In the genomic region with DNA sequence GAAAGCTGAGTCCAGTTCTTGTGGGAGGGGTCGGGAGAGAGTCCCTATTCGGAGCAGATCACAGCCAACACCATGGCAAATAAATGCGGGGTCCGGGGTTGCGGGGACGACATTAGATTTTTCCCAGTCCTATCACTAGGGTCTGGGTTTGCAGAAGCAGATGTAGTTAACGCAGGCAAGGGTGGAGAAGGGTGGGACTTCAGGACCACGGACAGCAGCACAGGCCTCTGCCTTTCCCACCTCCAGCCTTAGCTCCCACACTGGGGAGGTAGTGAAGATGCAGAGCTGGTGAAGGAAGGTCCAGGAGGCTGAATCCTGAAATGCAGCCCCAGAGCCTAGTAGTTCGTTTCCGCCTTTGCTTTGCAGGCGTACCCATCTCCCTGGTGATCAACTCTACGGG, we compare ENCODE assay signal across 8 mouse cellular contexts. TPM values are rescaled to one million over a fixed set of nuclear protein-coding genes. Genes with fewer than 3 reads are reported as not detected.
A peak's percentile ranks its signal among the peaks of the same experiment; 100 is the strongest.
DNase-seq lines count a peak whose midpoint lies in the region; ATAC-seq and TF ChIP-seq lines count a peak whose summit lies in the region.

No protein-coding gene starts in this region.

- no peak overlapping the region for H3K4me3 ChIP-seq in forebrain, embryonic 14.5 days (ENCODE audit: low read depth, low read length)
- no peak overlapping the region for H3K4me3 ChIP-seq in forebrain, postnatal 0 days (ENCODE audit: low read depth, low read length)
- H3K4me3 ChIP-seq in liver, embryonic 11.5 days (ENCODE audit: low read depth, low read length), result no peak overlapping the region
- no peak overlapping the region for H3K4me3 ChIP-seq in midbrain, postnatal 0 days (ENCODE audit: low read depth, low read length)

- TF ChIP-seq POLR2A in brain, embryonic 14.5 days (IDR thresholded peaks at IDR 0.05; ENCODE audit: borderline replicate concordance, extremely low read depth, insufficient read depth, insufficient read length, poor library complexity, severe bottlenecking), result no peak

- TF ChIP-seq CTCF in forebrain, postnatal 0 days (IDR thresholded peaks at IDR 0.05; ENCODE audit: low read depth), result no peak
- no peak for TF ChIP-seq CTCF in brain, embryonic 14.5 days (IDR thresholded peaks at IDR 0.05; ENCODE audit: borderline replicate concordance, extremely low read depth, insufficient read depth, insufficient read length)
- TF ChIP-seq CTCF in midbrain, postnatal 0 days (IDR thresholded peaks at IDR 0.05), result no peak

- H3K27ac ChIP-seq in forebrain, embryonic 14.5 days (ENCODE audit: low read depth, low read length), result no peak overlapping the region
- H3K27ac ChIP-seq in forebrain, postnatal 0 days (ENCODE audit: low read depth, low read length), result no peak overlapping the region
- H3K27ac ChIP-seq in liver, embryonic 11.5 days (ENCODE audit: low read depth, low read length), result no peak overlapping the region
- no peak overlapping the region for H3K27ac ChIP-seq in midbrain, postnatal 0 days (ENCODE audit: low read depth, low read length)

- no peaks in the 10 kb centered on the region for H3K4me1 ChIP-seq in forebrain, embryonic 14.5 days (ENCODE audit: control insufficient read depth, insufficient read depth, low read length)
- no peaks in the 10 kb centered on the region for H3K4me1 ChIP-seq in forebrain, postnatal 0 days (ENCODE audit: insufficient read depth)
- H3K4me1 ChIP-seq in liver, embryonic 11.5 days (replicated peaks; ENCODE audit: control insufficient read depth, insufficient read depth, low read length), result no peaks in the 10 kb centered on the region
- H3K4me1 ChIP-seq in midbrain, postnatal 0 days (ENCODE audit: insufficient read depth, low read length), result no peaks in the 10 kb centered on the region

- DNase-seq in forebrain, embryonic 14.5 days (ENCODE audit: low spot score), result peak; percentile 17
- DNase-seq in forebrain, postnatal 0 days, result no peak
- DNase-seq in 3T3-L1 (ENCODE audit: low read depth, low spot score), result peak; percentile 68
- DNase-seq in brain, embryonic 14.5 days (ENCODE audit: low read depth), result peak; percentile 20
- DNase-seq in liver, embryonic 11.5 days (ENCODE audit: low spot score), result peak; percentile 63
- peak; percentile 47 for DNase-seq in thymus, postnatal 14 days
- DNase-seq in midbrain, postnatal 0 days (ENCODE audit: low spot score), result no peak

- no peaks in the 10 kb centered on the region for H3K27me3 ChIP-seq in forebrain, embryonic 14.5 days (replicated peaks; ENCODE audit: control insufficient read depth, insufficient read depth, low read length)
- H3K27me3 ChIP-seq in forebrain, postnatal 0 days (ENCODE audit: insufficient read depth, low read length), result no peaks in the 10 kb centered on the region
- no peaks in the 10 kb centered on the region for H3K27me3 ChIP-seq in liver, embryonic 11.5 days (replicated peaks; ENCODE audit: control insufficient read depth, insufficient read depth, low read length)
- no peaks in the 10 kb centered on the region for H3K27me3 ChIP-seq in midbrain, postnatal 0 days (ENCODE audit: insufficient read depth, low read length)

- H3K36me3 ChIP-seq in forebrain, embryonic 14.5 days (ENCODE audit: control insufficient read depth, insufficient read depth, low read length), result no peaks in the 10 kb centered on the region
- H3K36me3 ChIP-seq in forebrain, postnatal 0 days (ENCODE audit: insufficient read depth), result no peaks in the 10 kb centered on the region
- no peaks in the 10 kb centered on the region for H3K36me3 ChIP-seq in liver, embryonic 11.5 days (ENCODE audit: control insufficient read depth, insufficient read depth, low read length)
- H3K36me3 ChIP-seq in midbrain, postnatal 0 days (ENCODE audit: insufficient read depth, low read length), result no peaks in the 10 kb centered on the region

- H3K9ac ChIP-seq in forebrain, embryonic 14.5 days (ENCODE audit: low read length), result no peak overlapping the region
- no peak overlapping the region for H3K9ac ChIP-seq in forebrain, postnatal 0 days
- no peak overlapping the region for H3K9ac ChIP-seq in liver, embryonic 11.5 days (ENCODE audit: low read depth, low read length)
- no peak overlapping the region for H3K9ac ChIP-seq in midbrain, postnatal 0 days (replicated peaks; ENCODE audit: low read length, poor library complexity, severe bottlenecking)

- 35% methylated on average over 12 of the region's 12 CpGs for WGBS in forebrain, embryonic 14.5 days
- 48% methylated on average over 12 of the region's 12 CpGs for WGBS in forebrain, postnatal 0 days
- 32% methylated on average over 12 of the region's 12 CpGs for WGBS in liver, embryonic 11.5 days
- 42% methylated on average over 12 of the region's 12 CpGs for WGBS in midbrain, postnatal 0 days

- no peaks in the 10 kb centered on the region for H3K9me3 ChIP-seq in forebrain, embryonic 14.5 days (replicated peaks; ENCODE audit: control insufficient read depth, low read length)
- no peaks in the 10 kb centered on the region for H3K9me3 ChIP-seq in forebrain, postnatal 0 days (ENCODE audit: low read length)
- H3K9me3 ChIP-seq in liver, embryonic 11.5 days (ENCODE audit: control insufficient read depth, low read length), result no peaks in the 10 kb centered on the region
- H3K9me3 ChIP-seq in midbrain, postnatal 0 days (ENCODE audit: low read length), result no peaks in the 10 kb centered on the region

- no peak for ATAC-seq in forebrain, embryonic 14.5 days
- ATAC-seq in forebrain, postnatal 0 days, result no peak
- no peak for ATAC-seq in liver, embryonic 11.5 days (replicated peaks; ENCODE audit: low FRiP score)
- no peak for ATAC-seq in midbrain, postnatal 0 days (ENCODE audit: low FRiP score)
- no peak for ATAC-seq in frontal cortex, adult (ENCODE audit: low TSS enrichment)

- H3K4me2 ChIP-seq in forebrain, embryonic 14.5 days (ENCODE audit: low read length), result no peak overlapping the region
- H3K4me2 ChIP-seq in forebrain, postnatal 0 days (ENCODE audit: low read depth), result no peak overlapping the region
- no peak overlapping the region for H3K4me2 ChIP-seq in liver, embryonic 11.5 days
- no peak overlapping the region for H3K4me2 ChIP-seq in midbrain, postnatal 0 days (ENCODE audit: low read depth, low read length, poor library complexity, severe bottlenecking)

RNA-seq across cellular contexts. Expression of a gene that starts 31.9 kb away (rescaled TPM):
- 0.17 and 0.27 TPM in 2 replicates for polyA plus RNA-seq in forebrain, embryonic 14.5 days (2014; fragmentation: Nextera tagmentation; extraction: Ambion mirVana)
- total RNA-seq in forebrain, postnatal 0 days (2014; rRNA removed), result 0.23 and 0.24 TPM in 2 replicates
- 0.33 and 0.39 TPM in 2 replicates for polyA plus RNA-seq in forebrain, postnatal 0 days (2015; fragmentation: Nextera tagmentation; extraction: Ambion mirVana)
- polyA plus RNA-seq in brain, embryonic 14.5 days (2012; rRNA removed), result 0.44 and 0.96 TPM in 2 replicates
- polyA plus RNA-seq in liver, embryonic 11.5 days (2014; fragmentation: Nextera tagmentation; extraction: Ambion mirVana), result 0.10 and 0.38 TPM in 2 replicates
- total RNA-seq in midbrain, postnatal 0 days (2014; rRNA removed), result 0.60 and 1.5 TPM in 2 replicates
- polyA plus RNA-seq in midbrain, postnatal 0 days (2015; fragmentation: Nextera tagmentation; extraction: Ambion mirVana), result 0.29 and 0.37 TPM in 2 replicates

Comparison
In these comparisons a context has a peak if more than half of its experiments do, and no peak if none do; other contexts are left out.
1. DNase-seq: peak in forebrain, embryonic 14.5 days (single experiment), 3T3-L1 (single experiment), brain, embryonic 14.5 days (single experiment), liver, embryonic 11.5 days (single experiment) and thymus, postnatal 14 days (single experiment); none in forebrain, postnatal 0 days (single experiment) and midbrain, postnatal 0 days (single experiment).